Mouse (Mus musculus) retina, embryonic 14.5 days (tissue): ENCODE data around the gene Slc25a22.

Source experiments
- DNase-seq: peaks from one replicate; pipeline ENCODE4 v3.0.0-alpha.2; 2015; ENCODE audit warnings: low spot score

Slc25a22 gene

DNA sequence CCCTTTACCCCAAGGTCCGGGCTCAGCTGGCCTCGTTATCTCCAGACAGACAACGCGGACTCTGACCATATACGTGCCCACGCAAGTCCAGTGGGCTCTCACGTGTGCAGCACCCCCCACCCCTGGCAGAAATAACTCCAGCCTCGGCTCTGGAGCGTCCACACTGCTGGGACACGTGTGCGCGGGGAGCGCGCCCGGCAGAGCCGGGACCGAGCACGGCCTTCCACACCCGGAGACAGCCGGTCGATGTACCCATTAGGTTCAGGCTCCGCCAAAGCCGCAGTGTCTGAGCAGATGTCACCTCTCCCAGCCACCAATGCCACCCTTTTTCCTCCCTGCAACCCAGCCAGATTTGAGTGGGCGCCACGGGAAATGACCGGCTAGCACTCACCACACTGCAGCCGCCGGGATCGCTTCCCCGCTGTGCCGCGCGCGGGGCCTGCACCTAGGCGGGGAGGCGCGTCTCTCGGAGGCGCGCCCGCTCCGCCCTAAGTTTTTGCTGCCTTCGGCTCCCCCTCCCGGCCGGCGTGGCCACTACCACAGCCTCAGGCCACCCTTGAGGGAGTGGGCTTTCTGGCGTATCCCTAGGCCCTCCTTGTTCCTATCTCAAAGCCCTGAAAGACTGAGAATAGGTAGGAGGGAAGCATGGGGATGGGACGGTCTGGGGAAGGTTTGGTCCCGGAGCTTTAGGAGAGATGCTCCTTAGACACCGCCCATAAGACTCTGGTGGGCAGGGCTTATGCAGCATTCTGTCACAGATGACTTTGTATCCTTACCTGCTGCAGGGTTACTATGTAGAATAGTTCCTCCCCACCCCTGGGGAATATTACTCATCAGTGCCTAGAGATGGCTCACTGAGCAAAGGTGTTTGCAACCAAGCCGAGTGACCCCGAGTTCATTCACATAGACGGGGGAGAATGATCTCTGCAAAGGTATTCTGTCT lies at the start of gene Slc25a22:
Slc25a22 (minus strand) TSS at position 715 of the 943 bp plus-strand sequence.
- peak; percentile 85 for DNase-seq

GRCm38 (mm10) chr7:141487141-141487540 lies 49.4 kb upstream of the Slc25a22 start:
- no peak for DNase-seq

- DNase-seq: no peak
Observed at GRCm38 (mm10) chr7:141486239-141486638, 48.5 kb upstream of the Slc25a22 start.

DNA sequence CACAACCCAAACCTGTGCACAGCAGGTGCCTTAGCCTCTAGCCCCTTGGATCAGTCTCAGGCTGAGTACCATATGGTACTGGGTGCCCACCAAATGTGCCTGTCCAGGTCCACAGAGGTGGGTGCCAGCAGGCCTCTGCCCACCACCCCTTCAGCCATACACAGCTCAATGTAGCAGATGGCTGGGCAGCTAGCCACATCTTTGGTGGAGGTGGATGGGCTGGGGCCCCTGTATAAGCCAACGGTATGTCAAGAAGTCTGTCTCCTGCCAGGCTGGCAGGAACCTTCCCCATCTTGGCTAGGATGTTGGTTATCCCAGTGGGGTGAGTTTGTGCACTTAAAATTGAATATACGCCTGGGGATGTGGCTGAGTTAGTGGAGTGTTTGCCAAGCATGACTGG lies 47.9 kb upstream of the Slc25a22 start:
- no peak for DNase-seq

GRCm38 (mm10) chr7:141485186-141485585 lies 47.5 kb upstream of the Slc25a22 start:
- no peak for DNase-seq

- DNase-seq: no peak
Observed at GRCm38 (mm10) chr7:141484186-141485120, 46.8 kb upstream of the Slc25a22 start.

DNA sequence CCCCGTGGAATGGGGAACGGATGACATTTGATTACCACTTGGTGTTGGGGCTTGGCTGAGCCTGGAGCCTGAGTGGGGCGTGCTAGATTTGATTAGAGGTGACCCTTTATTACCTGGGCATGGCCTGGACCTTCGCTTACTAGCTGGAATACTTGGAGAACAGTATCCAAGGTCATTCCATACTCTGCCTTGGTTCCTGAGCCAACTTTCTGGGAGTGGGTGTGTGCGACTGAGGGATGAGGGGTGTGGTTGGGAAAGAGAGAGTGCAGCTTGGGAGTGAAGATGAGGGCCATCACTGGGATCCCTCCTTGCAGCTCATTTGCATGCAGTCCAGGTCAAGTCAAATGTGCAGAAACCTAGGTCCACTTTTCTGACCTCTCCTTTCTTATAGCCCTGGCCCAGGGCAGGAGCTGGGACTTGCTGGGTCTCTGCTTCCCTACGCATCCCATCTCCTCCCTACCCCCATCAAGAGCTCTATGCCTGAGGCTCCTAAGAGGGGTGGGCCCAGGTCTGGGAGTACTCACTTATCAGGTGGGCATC lies 45.5 kb upstream of the Slc25a22 start:
- no peak for DNase-seq

DNA sequence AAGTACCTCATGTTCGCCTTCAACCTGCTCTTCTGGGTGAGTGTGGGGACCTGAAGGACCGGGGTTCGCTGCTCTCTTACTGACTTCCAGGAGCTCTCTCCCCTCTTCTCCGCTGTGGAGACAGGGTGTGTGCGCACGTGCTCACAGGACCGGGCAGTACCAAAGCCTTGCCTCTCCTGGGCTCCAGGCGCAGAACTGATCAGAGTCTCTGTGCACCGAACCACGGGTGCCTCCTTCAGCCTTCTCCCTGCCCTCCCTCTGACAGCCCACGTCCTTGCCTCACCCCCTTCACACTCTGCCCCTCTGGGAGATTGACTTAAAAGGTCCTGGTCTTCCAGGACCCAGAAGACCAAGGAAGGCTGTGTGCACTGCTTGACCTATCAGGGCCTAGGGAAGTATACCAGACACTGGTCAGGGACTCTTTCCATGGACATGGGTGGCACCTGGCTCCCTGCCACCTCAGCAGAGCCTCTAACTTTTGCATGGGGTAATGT lies 44.9 kb upstream of the Slc25a22 start:
- DNase-seq: no peak

- peak; percentile 75 for DNase-seq
Observed at GRCm38 (mm10) chr7:141481498-141482401, 44.1 kb upstream of the Slc25a22 start.

GRCm38 (mm10) chr7:141480842-141481497 lies 43.3 kb upstream of the Slc25a22 start:
- peak; percentile 92 for DNase-seq

- DNase-seq: no peak
Observed at GRCm38 (mm10) chr7:141478270-141478748, 40.6 kb upstream of the Slc25a22 start.

- no peak for DNase-seq
Observed at GRCm38 (mm10) chr7:141477578-141478269, 40.0 kb upstream of the Slc25a22 start.

DNA sequence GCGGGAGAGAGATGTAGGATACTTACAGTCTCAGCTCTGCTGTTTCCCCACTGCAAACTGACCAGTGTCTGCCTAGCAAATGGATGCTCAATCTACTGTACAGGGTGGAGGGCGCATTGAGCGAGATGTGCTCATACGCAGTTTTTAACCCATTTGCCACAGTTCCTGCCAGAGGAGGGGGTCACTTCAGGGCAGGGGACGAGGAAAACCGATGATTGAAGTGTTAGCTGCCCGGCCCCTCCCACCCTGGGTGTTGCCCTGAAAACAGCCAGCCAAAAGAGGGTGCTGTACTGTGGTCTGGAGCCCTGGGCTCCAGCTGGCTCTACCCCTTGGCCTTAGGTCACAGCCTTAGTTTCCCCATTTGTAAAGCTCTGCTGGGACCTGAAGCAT lies 39.3 kb upstream of the Slc25a22 start:
- no peak for DNase-seq

- no peak for DNase-seq
Observed at GRCm38 (mm10) chr7:141476226-141476980, 38.7 kb upstream of the Slc25a22 start.

- no peak for DNase-seq
Observed at GRCm38 (mm10) chr7:141475805-141476158, 38.1 kb upstream of the Slc25a22 start.

DNA sequence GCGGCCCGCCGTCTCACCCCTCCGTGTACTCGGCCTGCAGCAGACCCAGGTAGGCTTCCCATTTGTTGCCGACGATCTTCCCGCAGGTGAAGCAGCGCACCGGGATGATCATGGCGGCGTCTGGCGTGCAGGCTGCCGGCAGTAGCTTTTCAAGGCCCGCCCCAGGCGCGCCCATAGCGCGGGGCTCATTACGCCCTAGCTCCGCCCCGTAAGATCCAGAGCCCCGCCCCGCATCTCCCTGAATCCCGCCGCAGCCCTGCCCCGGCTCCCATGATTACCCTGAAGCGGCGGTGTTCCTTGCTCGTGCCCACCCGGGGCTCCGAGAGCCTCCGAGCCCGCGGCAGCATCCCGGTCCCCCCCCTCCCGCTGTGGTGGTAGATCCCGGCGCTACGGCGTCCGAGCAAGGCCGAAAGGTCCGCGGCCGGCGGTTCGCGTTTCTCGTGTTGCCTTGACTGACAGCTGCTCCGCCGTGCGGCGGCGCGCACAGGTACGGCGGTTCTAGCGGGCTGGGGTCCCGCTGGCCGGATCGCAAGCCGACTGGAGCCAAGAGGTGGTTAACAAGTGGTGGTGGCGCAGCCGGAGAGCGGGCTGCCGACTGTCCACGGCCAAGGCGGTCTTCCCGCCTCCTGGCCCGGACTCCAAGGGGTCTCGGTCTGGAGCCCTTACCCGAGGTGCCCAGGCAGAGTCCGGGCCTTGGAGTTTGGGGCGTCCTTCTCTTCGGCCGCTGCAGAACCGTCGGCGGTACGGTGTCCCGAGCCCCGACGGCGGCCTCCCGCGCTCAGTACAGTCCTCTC lies 37.5 kb upstream of the Slc25a22 start, which contains the start of the genes Polr2l and Tspan4:
Polr2l (minus strand) TSS at position 122 of the 794 bp plus-strand sequence.
Tspan4 (plus strand) TSS at position 230 of the 794 bp plus-strand sequence.
- peak; percentile 88 for DNase-seq

- no peak for DNase-seq
Observed at GRCm38 (mm10) chr7:141474160-141474559, 36.5 kb upstream of the Slc25a22 start.

DNA sequence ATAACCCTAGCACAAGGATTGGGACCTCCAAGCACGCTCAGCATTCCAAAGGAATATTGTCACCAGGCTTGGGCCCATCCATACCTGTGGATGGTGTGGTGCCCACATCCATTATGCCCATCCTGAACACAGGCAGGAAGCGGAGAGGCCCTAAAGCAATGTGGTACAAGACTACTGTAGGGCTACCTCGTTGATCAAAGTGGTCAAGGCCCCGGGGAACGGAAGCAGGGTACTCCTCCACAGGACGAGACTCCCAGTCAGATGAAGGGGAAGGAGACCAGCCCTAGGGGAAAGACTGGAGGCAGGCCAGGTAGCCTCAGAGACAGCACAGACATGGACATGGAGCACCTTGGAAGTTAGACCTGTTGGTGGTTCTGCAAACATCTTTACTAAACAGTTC lies 35.1 kb upstream of the Slc25a22 start:
- DNase-seq: no peak
